8 mouse cellular contexts compared by ENCODE assay signal in genomic region chrX:75764794-75765328, GRCm38 (mm10).
DNase-seq lines count a peak whose midpoint lies in the region; ATAC-seq and TF ChIP-seq lines count a peak whose summit lies in the region.

No protein-coding gene starts in this region.

- no peak for TF ChIP-seq CTCF in kidney, postnatal 0 days (IDR thresholded peaks at IDR 0.05; ENCODE audit: low read depth)

- ATAC-seq in kidney, postnatal 0 days (replicated peaks; ENCODE audit: low FRiP score, low read depth): peak; percentile 39; the same call in 1 of the 2 replicates
- no peak for ATAC-seq in embryonic facial prominence, embryonic 13.5 days (ENCODE audit: insufficient number of reproducible peaks, insufficient read depth, low FRiP score, low TSS enrichment, low read depth)
- peak; percentile 54 for ATAC-seq in neural tube, embryonic 14.5 days (ENCODE audit: low read depth)

- intact Hi-C loops in left cerebral cortex, postnatal 25 days (cut with DNase I): no loop called here

- peak overlapping the region; percentile 59 for H3K9ac ChIP-seq in kidney, postnatal 0 days (ENCODE audit: low read depth, low read length)
- peak overlapping the region; percentile 73 for H3K9ac ChIP-seq in embryonic facial prominence, embryonic 13.5 days
- H3K9ac ChIP-seq in neural tube, embryonic 14.5 days (replicated peaks; ENCODE audit: low read depth, low read length): peak overlapping the region; percentile 57

- H3K27ac ChIP-seq in kidney, postnatal 0 days: peak overlapping the region; percentile 88
- peak overlapping the region; percentile 92 for H3K27ac ChIP-seq in embryonic facial prominence, embryonic 13.5 days
- H3K27ac ChIP-seq in limb, embryonic 10.5 days: peak overlapping the region; percentile 82
- peak overlapping the region; percentile 81 for H3K27ac ChIP-seq in neural tube, embryonic 14.5 days (ENCODE audit: low read depth, low read length)

- H3K9me3 ChIP-seq in kidney, postnatal 0 days (replicated peaks; ENCODE audit: low read length): no peaks in the 10 kb centered on the region
- no peaks in the 10 kb centered on the region for H3K9me3 ChIP-seq in embryonic facial prominence, embryonic 13.5 days
- no peaks in the 10 kb centered on the region for H3K9me3 ChIP-seq in limb, embryonic 10.5 days (replicated peaks)
- no peaks in the 10 kb centered on the region for H3K9me3 ChIP-seq in neural tube, embryonic 14.5 days (ENCODE audit: control insufficient read depth, low read length)

- no peak for DNase-seq in kidney, postnatal 0 days (ENCODE audit: low spot score)
- no peak for DNase-seq in kidney, postnatal 4 days
- peak; percentile 28 for DNase-seq in limb, embryonic 10.5 days (ENCODE audit: low spot score)
- DNase-seq in left cerebral cortex, postnatal 25 days (ENCODE audit: low spot score in 2 of 2): no peak
- no peak for DNase-seq in right cerebral cortex, adult 2 months (ENCODE audit: low spot score in 2 of 2)
- DNase-seq in frontal cortex, postnatal 25 days (ENCODE audit: low spot score in 2 of 2): no peak

- 30% methylated on average over 7 of the region's 7 CpGs for WGBS in kidney, postnatal 0 days
- 32% methylated on average over 7 of the region's 7 CpGs for WGBS in embryonic facial prominence, embryonic 13.5 days
- WGBS in limb, embryonic 10.5 days: 34% methylated on average over 7 of the region's 7 CpGs
- 32% methylated on average over 7 of the region's 7 CpGs for WGBS in neural tube, embryonic 14.5 days

- H3K36me3 ChIP-seq in kidney, postnatal 0 days (ENCODE audit: insufficient read depth, low read length): no peaks in the 10 kb centered on the region
- no peaks in the 10 kb centered on the region for H3K36me3 ChIP-seq in embryonic facial prominence, embryonic 13.5 days
- H3K36me3 ChIP-seq in limb, embryonic 10.5 days: no peaks in the 10 kb centered on the region
- H3K36me3 ChIP-seq in neural tube, embryonic 14.5 days (ENCODE audit: control insufficient read depth, insufficient read depth, low read length): no peaks in the 10 kb centered on the region

- no peaks in the 10 kb centered on the region for H3K4me1 ChIP-seq in kidney, postnatal 0 days (replicated peaks; ENCODE audit: insufficient read depth, low read length)
- H3K4me1 ChIP-seq in embryonic facial prominence, embryonic 13.5 days: no peaks in the 10 kb centered on the region
- H3K4me1 ChIP-seq in limb, embryonic 10.5 days: no peaks in the 10 kb centered on the region
- H3K4me1 ChIP-seq in neural tube, embryonic 14.5 days (ENCODE audit: control insufficient read depth, insufficient read depth, low read length): no peaks in the 10 kb centered on the region

- H3K4me2 ChIP-seq in kidney, postnatal 0 days (ENCODE audit: low read length): peak overlapping the region; percentile 51
- peak overlapping the region; percentile 62 for H3K4me2 ChIP-seq in embryonic facial prominence, embryonic 13.5 days
- peak overlapping the region; percentile 54 for H3K4me2 ChIP-seq in neural tube, embryonic 14.5 days (ENCODE audit: low read depth, low read length)

- peak overlapping the region; percentile 44 for H3K4me3 ChIP-seq in kidney, postnatal 0 days (replicated peaks; ENCODE audit: low read depth, low read length)
- H3K4me3 ChIP-seq in embryonic facial prominence, embryonic 13.5 days: peak overlapping the region; percentile 55
- H3K4me3 ChIP-seq in limb, embryonic 10.5 days: peak overlapping the region; percentile 51
- H3K4me3 ChIP-seq in neural tube, embryonic 14.5 days (ENCODE audit: low read depth, low read length): peak overlapping the region; percentile 45

- H3K27me3 ChIP-seq in kidney, postnatal 0 days (ENCODE audit: insufficient read depth, low read length): no peaks in the 10 kb centered on the region
- H3K27me3 ChIP-seq in embryonic facial prominence, embryonic 13.5 days: no peaks in the 10 kb centered on the region
- no peaks in the 10 kb centered on the region; the same call in 1 of the 2 replicates for H3K27me3 ChIP-seq in limb, embryonic 10.5 days (ENCODE audit: low read depth, poor library complexity, severe bottlenecking)
- H3K27me3 ChIP-seq in neural tube, embryonic 14.5 days (ENCODE audit: control insufficient read depth, insufficient read depth, low read length): no peaks in the 10 kb centered on the region
